15 mouse cellular contexts compared by ENCODE assay signal in genomic region chr2:36213108-36213507, GRCm38 (mm10). TPM values are rescaled to one million over a fixed set of nuclear protein-coding genes. Genes with fewer than 3 reads are reported as not detected.
DNase-seq lines count a peak whose midpoint lies in the region; ATAC-seq and TF ChIP-seq lines count a peak whose summit lies in the region.
"Had no signal": no experiment of that assay in that cellular context is flagged by ENCODE, and none has a peak within 500 bp of the region (broad histone marks: within the 10 kb centered on the region; RNA-seq: fewer than 3 reads in every experiment).

No protein-coding gene starts in this region.

- TF ChIP-seq CTCF in forebrain, postnatal 0 days (IDR thresholded peaks at IDR 0.05; ENCODE audit: low read depth): no peak

- ATAC-seq in forebrain, postnatal 0 days: no peak
- ATAC-seq in midbrain, embryonic 14.5 days (ENCODE audit: low FRiP score, low TSS enrichment): 0 out of 2 replicates have a peak, but pooled peaks have one; percentile 1
- no peak for ATAC-seq in midbrain, embryonic 16.5 days
- ATAC-seq in CD4-positive, CD25-positive, alpha-beta regulatory T cell, adult 4 months: no peak

- H3K9me3 ChIP-seq in forebrain, embryonic 10.5 days: no peaks in the 10 kb centered on the region
- H3K9me3 ChIP-seq in forebrain, postnatal 0 days (ENCODE audit: low read length): no peaks in the 10 kb centered on the region
- H3K9me3 ChIP-seq in midbrain, embryonic 14.5 days (ENCODE audit: control insufficient read depth, low read length): no peaks in the 10 kb centered on the region
- H3K9me3 ChIP-seq in midbrain, embryonic 16.5 days (replicated peaks; ENCODE audit: control insufficient read depth, low read length, poor library complexity, severe bottlenecking): no peaks in the 10 kb centered on the region
- H3K9me3 ChIP-seq: embryonic facial prominence, embryonic 13.5 days had no signal

- peaks cover 52% of the 10 kb centered on the region for H3K4me1 ChIP-seq in forebrain, embryonic 10.5 days
- H3K4me1 ChIP-seq in forebrain, postnatal 0 days (ENCODE audit: insufficient read depth): no peaks in the 10 kb centered on the region
- no peaks in the 10 kb centered on the region for H3K4me1 ChIP-seq in midbrain, embryonic 14.5 days (ENCODE audit: control insufficient read depth, insufficient read depth, low read length)
- H3K4me1 ChIP-seq in midbrain, embryonic 16.5 days (ENCODE audit: control insufficient read depth, insufficient read depth, low read length): no peaks in the 10 kb centered on the region

- no peak for DNase-seq in forebrain, embryonic 10.5 days (ENCODE audit: extremely low spot score, low spot score)
- DNase-seq in forebrain, postnatal 0 days: no peak
- no peak for DNase-seq in midbrain, embryonic 14.5 days
- DNase-seq in kidney, postnatal 10 days: peak; percentile 70
- DNase-seq in retina, embryonic 14.5 days (ENCODE audit: low spot score): no peak
- no peak for DNase-seq in cerebellum, adult 9-10 months
- DNase-seq: adrenal gland, postnatal 25 days; cerebellum, adult 11-12 months had no signal

- H3K27me3 ChIP-seq in forebrain, embryonic 10.5 days (ENCODE audit: poor library complexity, severe bottlenecking): peaks cover 55% of the 10 kb centered on the region
- H3K27me3 ChIP-seq in forebrain, postnatal 0 days (ENCODE audit: insufficient read depth, low read length): peaks cover 18% of the 10 kb centered on the region; the same call in 1 of the 2 replicates
- H3K27me3 ChIP-seq in midbrain, embryonic 14.5 days (ENCODE audit: control insufficient read depth, insufficient read depth, low read length): peaks cover 27% of the 10 kb centered on the region
- peaks cover 23% of the 10 kb centered on the region for H3K27me3 ChIP-seq in midbrain, embryonic 16.5 days (ENCODE audit: control insufficient read depth, insufficient read depth, low read depth, low read length)
- H3K27me3 ChIP-seq: Patski had no signal

- peak overlapping the region; percentile 30; the same call in 1 of the 2 replicates for H3K27ac ChIP-seq in forebrain, embryonic 10.5 days
- no peak overlapping the region for H3K27ac ChIP-seq in forebrain, postnatal 0 days (ENCODE audit: low read depth, low read length)
- no peak overlapping the region for H3K27ac ChIP-seq in midbrain, embryonic 14.5 days (replicated peaks; ENCODE audit: low read depth, low read length)
- no peak overlapping the region for H3K27ac ChIP-seq in midbrain, embryonic 16.5 days (ENCODE audit: low read length)
- H3K27ac ChIP-seq: hindbrain, postnatal 0 days; liver, embryonic 14.5 days had no signal

- no peaks in the 10 kb centered on the region for H3K36me3 ChIP-seq in forebrain, embryonic 10.5 days (replicated peaks)
- no peaks in the 10 kb centered on the region for H3K36me3 ChIP-seq in forebrain, postnatal 0 days (ENCODE audit: insufficient read depth)
- H3K36me3 ChIP-seq in midbrain, embryonic 14.5 days (ENCODE audit: control insufficient read depth, insufficient read depth, low read length): no peaks in the 10 kb centered on the region
- H3K36me3 ChIP-seq in midbrain, embryonic 16.5 days (ENCODE audit: control insufficient read depth, insufficient read depth, low read length): no peaks in the 10 kb centered on the region
- H3K36me3 ChIP-seq: embryonic facial prominence, embryonic 13.5 days had no signal

- 64% methylated on average over 7 of the region's 7 CpGs for WGBS in forebrain, embryonic 10.5 days
- 44% methylated on average over 7 of the region's 7 CpGs for WGBS in forebrain, postnatal 0 days
- WGBS in midbrain, embryonic 14.5 days: 61% methylated on average over 7 of the region's 7 CpGs
- WGBS in midbrain, embryonic 16.5 days: 59% methylated on average over 7 of the region's 7 CpGs

- no peak overlapping the region for H3K4me2 ChIP-seq in forebrain, postnatal 0 days (ENCODE audit: low read depth)
- no peak overlapping the region for H3K4me2 ChIP-seq in midbrain, embryonic 14.5 days (ENCODE audit: low read length)
- H3K4me2 ChIP-seq in midbrain, embryonic 16.5 days (ENCODE audit: low read length): no peak overlapping the region

- H3K9ac ChIP-seq in forebrain, postnatal 0 days: no peak overlapping the region
- H3K9ac ChIP-seq in midbrain, embryonic 14.5 days (replicated peaks; ENCODE audit: low read length): no peak overlapping the region
- no peak overlapping the region for H3K9ac ChIP-seq in midbrain, embryonic 16.5 days (ENCODE audit: low read depth, low read length)
- H3K9ac ChIP-seq: embryonic facial prominence, embryonic 13.5 days; liver, embryonic 14.5 days had no signal

- H3K4me3 ChIP-seq in forebrain, embryonic 10.5 days: no peak overlapping the region
- H3K4me3 ChIP-seq in forebrain, postnatal 0 days (ENCODE audit: low read depth, low read length): no peak overlapping the region
- H3K4me3 ChIP-seq in midbrain, embryonic 14.5 days (replicated peaks; ENCODE audit: low read depth, low read length): no peak overlapping the region
- H3K4me3 ChIP-seq in midbrain, embryonic 16.5 days (ENCODE audit: low read depth, low read length): no peak overlapping the region
- H3K4me3 ChIP-seq: embryonic facial prominence, embryonic 13.5 days; myocyte had no signal

RNA-seq across cellular contexts. Expression of gene Ptgs1, which starts 17.1 kb away (rescaled TPM):
- polyA plus RNA-seq in forebrain, embryonic 10.5 days (2016; fragmentation: Nextera tagmentation; extraction: Ambion mirVana): 2.2 and 3.6 TPM in 2 replicates
- total RNA-seq in forebrain, postnatal 0 days (2014; rRNA removed): 4.9 and 6.6 TPM in 2 replicates
- polyA plus RNA-seq in forebrain, postnatal 0 days (2015; fragmentation: Nextera tagmentation; extraction: Ambion mirVana): 4.4 and 5.5 TPM in 2 replicates
- polyA plus RNA-seq in midbrain, embryonic 14.5 days (2014; fragmentation: Nextera tagmentation; extraction: Ambion mirVana): 2.2 and 4.3 TPM in 2 replicates
- polyA plus RNA-seq in midbrain, embryonic 16.5 days (2015; fragmentation: Nextera tagmentation; extraction: Ambion mirVana): 4.0 and 5.5 TPM in 2 replicates
- polyA plus RNA-seq in CD4-positive, CD25-positive, alpha-beta regulatory T cell, adult 4 months (2017; shearing (Covaris generic)): 1 to 10 TPM; 1.2 to 2.9 TPM
